Mouse (Mus musculus): ENCODE results near the gene Megf8.

DNA sequence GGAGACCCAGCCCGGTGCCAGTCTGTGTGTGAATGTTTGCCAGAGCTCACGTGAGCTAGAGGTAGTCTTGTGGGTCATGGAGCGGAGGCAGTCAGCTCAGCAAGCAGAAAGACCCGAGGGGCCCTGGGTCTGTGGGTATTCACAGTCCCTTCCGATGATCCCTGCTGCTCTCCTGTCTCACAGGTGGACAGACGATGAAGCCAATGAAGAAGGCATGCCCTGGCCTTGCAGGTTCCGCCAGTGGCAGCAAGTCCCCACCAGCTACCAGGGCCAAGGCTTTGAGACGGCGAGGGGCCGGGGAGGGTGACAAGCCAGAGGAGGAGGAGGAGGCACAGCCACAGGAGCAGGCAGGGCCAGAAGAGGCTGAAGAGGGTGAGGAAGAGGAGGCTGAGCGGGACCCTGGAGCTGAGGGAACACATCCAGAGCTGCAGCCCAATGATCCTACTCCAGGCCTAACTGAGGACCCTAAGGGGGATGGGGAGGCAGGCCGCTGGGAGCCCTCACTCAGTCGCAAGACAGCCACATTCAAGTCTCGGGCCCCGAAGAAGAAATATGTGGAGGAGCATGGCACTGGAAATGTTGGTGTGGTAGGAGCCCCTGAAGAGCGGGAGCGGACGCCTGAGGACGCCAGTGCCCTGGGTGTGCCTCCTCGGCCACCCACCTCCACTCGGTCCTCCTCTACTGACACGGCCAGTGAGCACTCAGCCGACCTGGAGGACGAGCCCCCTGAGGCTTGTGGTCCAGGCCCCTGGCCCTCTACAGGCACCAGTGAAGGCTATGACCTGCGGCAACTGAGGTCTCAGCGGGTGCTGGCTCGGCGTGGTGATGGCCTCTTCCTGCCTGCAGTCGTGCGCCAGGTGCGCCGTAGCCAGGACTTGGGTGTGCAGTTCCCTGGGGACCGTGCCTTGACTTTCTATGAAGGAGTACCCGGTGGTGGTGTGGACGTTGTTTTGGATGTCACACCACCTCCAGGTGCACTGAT lies 46.0 kb upstream of the Megf8 start:
- TF ChIP-seq POLR2A (IDR thresholded peaks at IDR 0.05; ENCODE audit: extremely low read depth, insufficient read depth, low read length), result no peak
- TF ChIP-seq CTCF (IDR thresholded peaks at IDR 0.05; ENCODE audit: low read depth, low read length), result no peak
